Mouse (Mus musculus) limb, embryonic 14.5 days (tissue): Measurements from ENCODE around the gene Fam216a. TPM values are rescaled to one million over a fixed set of nuclear protein-coding genes. Genes with fewer than 3 reads are reported as not detected.
A peak's percentile ranks its signal among the peaks of the same experiment; 100 is the strongest.
"Not testable (repeated sequence)": the region's sequence is repeated elsewhere in the genome, so short reads cannot be mapped to it uniquely, and the experiment has no call there.

Source experiments
- ATAC-seq: fragments of 200-750 bp; cut with Nextera tagmentation; 2 replicates; pipeline ENCODE4 v1.8.0; 2017; ENCODE audit warnings: low read depth, moderate number of reproducible peaks, moderate TSS enrichment; ENCODE audit not compliant: low FRiP score
- DNase-seq: peaks from one replicate; pipeline ENCODE4 v3.0.0-alpha.2; 2015; ENCODE audit warnings: low spot score
- H3K27ac ChIP-seq: fragments of 300-500 bp; sonication (generic); replicated peaks from 2 replicates; pipeline ENCODE4 v1.5.1; 2014; ENCODE audit warnings: low read depth, mild to moderate bottlenecking, low read length, moderate library complexity, mixed read lengths
- H3K27me3 ChIP-seq: fragments of 300-500 bp; sonication (generic); 2 replicates; pipeline ENCODE4 v1.6.1; 2014; ENCODE audit warnings: low read length, mixed read lengths; ENCODE audit not compliant: control insufficient read depth, insufficient read depth
- H3K36me3 ChIP-seq: fragments of 300-500 bp; sonication (generic); 2 replicates; pipeline ENCODE4 v1.6.1; 2014; ENCODE audit warnings: mild to moderate bottlenecking, low read length, moderate library complexity, mixed read lengths; ENCODE audit not compliant: control insufficient read depth, insufficient read depth
- H3K4me1 ChIP-seq: fragments of 300-500 bp; sonication (generic); 2 replicates; pipeline ENCODE4 v1.6.1; 2014; ENCODE audit warnings: antibody characterized with exemption, low read length, mixed read lengths; ENCODE audit not compliant: control insufficient read depth, insufficient read depth
- H3K4me2 ChIP-seq: fragments of 300-500 bp; sonication (generic); replicated peaks from 2 replicates; pipeline ENCODE4 v1.6.1; 2014; ENCODE audit warnings: low read depth, mild to moderate bottlenecking, low read length, moderate library complexity; ENCODE audit not compliant: severe bottlenecking
- H3K4me3 ChIP-seq: fragments of 300-500 bp; sonication (generic); replicated peaks from 2 replicates; pipeline ENCODE4 v1.5.1; 2014; ENCODE audit warnings: low read length
- H3K9ac ChIP-seq: fragments of 300-500 bp; sonication (generic); 2 replicates; pipeline ENCODE4 v1.6.1; 2014; ENCODE audit warnings: mild to moderate bottlenecking, low read depth, low read length, moderate library complexity; ENCODE audit not compliant: severe bottlenecking
- H3K9me3 ChIP-seq: fragments of 300-500 bp; sonication (generic); 2 replicates; pipeline ENCODE4 v1.6.1; 2016; ENCODE audit warnings: low read length; ENCODE audit not compliant: control insufficient read depth
- POLR2A ChIP-seq: fragments of 200-500 bp; IDR thresholded peaks from 2 replicates; pipeline ENCODE4 v1.8.0; 2012; ENCODE audit warnings: inconsistent platforms, mild to moderate bottlenecking, moderate library complexity, borderline replicate concordance; ENCODE audit not compliant: insufficient read depth, insufficient read length; ENCODE audit errors: extremely low read depth
- WGBS: fragments of 180-500 bp; shearing (Covaris S2); extraction: QIAGEN DNeasy Blood & Tissue Kit; methylation state at CpG from one replicate; pipeline ENCODE4 v1.1.7; 2014; 5-methylcytosine and 5-hydroxymethylcytosine counted together
- polyA plus RNA-seq, 2 experiments: library from polyadenylated mRNA; depleted of rRNA in 1 of 2; stranded (reverse) in 1 of 2; unstranded in 1 of 2; fragments of >200 nt; fragmentation: Nextera tagmentation in 1 of 2; extraction: Ambion mirVana in 1 of 2; gene quantifications; 2 replicates each; pipeline versions ENCODE4 v1.2.1 to v1.2.3; 2012 to 2014

Fam216a gene
- polyA plus RNA-seq (2012; rRNA removed): 79.1 and 80.4 TPM in 2 replicates
- polyA plus RNA-seq (2014; fragmentation: Nextera tagmentation; extraction: Ambion mirVana): 78.1 and 82.8 TPM in 2 replicates

GRCm38 (mm10) chr5:122372192-122372769, at the start of gene Fam216a:
Gene Fam216a (minus strand): TSS chr5:122372364.
- peak within 1 kb of the TSS; percentile 63 for H3K4me2 ChIP-seq
- H3K9ac ChIP-seq: peak within 1 kb of the TSS; percentile 76
- 0 out of 2 replicates have a peak, but pooled peaks have one; percentile 28 for TF ChIP-seq POLR2A
- under 1% methylated on average over 44 of the region's 53 CpGs for whole genome bisulfite sequencing
- ATAC-seq: peak; percentile 95
- peaks cover 8% of the 10 kb centered on the region; the same call in 1 of the 2 replicates for H3K4me1 ChIP-seq
- H3K9me3 ChIP-seq: no peaks in the 10 kb centered on the region
- peak within 1 kb of the TSS; percentile 86 for H3K4me3 ChIP-seq
- no peaks in the 10 kb centered on the region for H3K27me3 ChIP-seq
- peaks cover 35% of the 10 kb centered on the region for H3K36me3 ChIP-seq
- DNase-seq: peak; percentile 99
- H3K27ac ChIP-seq: peak within 1 kb of the TSS; percentile 92

- ATAC-seq: 0 out of 2 replicates have a peak, but pooled peaks have one; percentile 8
- 22% methylated on average over 17 of the region's 17 CpGs for WGBS
- Histone ChIP-seq H3K9ac (peak within 1 kb of the TSS; percentile 92), H3K4me3 (peak within 1 kb of the TSS; percentile 98), H3K27ac (peak within 1 kb of the TSS; percentile 90), H3K9me3 (no peaks in the 10 kb centered on the region), H3K4me2 (peak within 1 kb of the TSS; percentile 84), H3K27me3 (no peaks in the 10 kb centered on the region), H3K4me1 (peaks cover 5% of the 10 kb centered on the region), H3K36me3 (peaks cover 4% of the 10 kb centered on the region; the same call in 1 of the 2 replicates)
- no peak for TF ChIP-seq POLR2A
- no peak for DNase-seq
Observed at GRCm38 (mm10) chr5:122421271-122422068, 49.3 kb upstream of the Fam216a start, which contains the start of gene Anapc7. Gene Anapc7 (plus strand): TSS chr5:122421693.

GRCm38 (mm10) chr5:122420676-122421075, 48.5 kb upstream of the Fam216a start:
- 61% methylated on average over 4 of the region's 4 CpGs for WGBS

GRCm38 (mm10) chr5:122415465-122415864, 43.3 kb upstream of the Fam216a start:
- no peak for DNase-seq
- Histone ChIP-seq H3K4me2 (no peak overlapping the region), H3K4me3 (no peak overlapping the region), H3K9ac (no peak overlapping the region), H3K4me1 (no peaks in the 10 kb centered on the region), H3K27me3 (no peaks in the 10 kb centered on the region), H3K9me3 (no peaks in the 10 kb centered on the region), H3K27ac (no peak overlapping the region), H3K36me3 (no peaks in the 10 kb centered on the region)
- TF ChIP-seq POLR2A: no peak
- no peak for ATAC-seq
- 83% methylated on average over 12 of the region's 12 CpGs for WGBS

More at GRCm38 (mm10) chr5:122420676-122421075, 48.5 kb upstream of the Fam216a start:
- not testable (repeated sequence) for H3K9me3 ChIP-seq, H3K9ac ChIP-seq, H3K4me2 ChIP-seq, ATAC-seq, DNase-seq, H3K4me1 ChIP-seq, H3K27me3 ChIP-seq, H3K36me3 ChIP-seq, H3K4me3 ChIP-seq, H3K27ac ChIP-seq

- Histone ChIP-seq H3K36me3 (no peaks in the 10 kb centered on the region), H3K9me3 (no peaks in the 10 kb centered on the region), H3K27me3 (no peaks in the 10 kb centered on the region), H3K4me3 (no peak overlapping the region), H3K4me2 (no peak overlapping the region), H3K27ac (no peak overlapping the region), H3K9ac (no peak overlapping the region), H3K4me1 (no peaks in the 10 kb centered on the region)
- DNase-seq (no peak), ATAC-seq (no peak)
- TF ChIP-seq POLR2A: no peak
- 91% methylated on average over 5 of the region's 5 CpGs for WGBS
Observed at GRCm38 (mm10) chr5:122414351-122414750, 42.2 kb upstream of the Fam216a start.
